Mouse (Mus musculus): ENCODE data around the gene Mmab. TPM values are rescaled to one million over a fixed set of nuclear protein-coding genes. Genes with fewer than 3 reads are reported as not detected.

The Mmab gene
- polyA plus RNA-seq, 1 experiment from 2014 or later, result 8.0 TPM

- no peak overlapping the region for H3K4me3 ChIP-seq (ENCODE audit: low read depth, low read length)
- H3K36me3 ChIP-seq (ENCODE audit: control insufficient read depth, insufficient read depth), result no peaks in the 10 kb centered on the region
- no peaks in the 10 kb centered on the region for H3K27me3 ChIP-seq (replicated peaks; ENCODE audit: control insufficient read depth, insufficient read depth, low read length)
- ATAC-seq, result no peak
- no peak for TF ChIP-seq CTCF (IDR thresholded peaks at IDR 0.05; ENCODE audit: low read depth)
- H3K4me2 ChIP-seq (replicated peaks; ENCODE audit: low read depth), result no peak overlapping the region
- H3K4me1 ChIP-seq (replicated peaks; ENCODE audit: control insufficient read depth, insufficient read depth, low read length), result no peaks in the 10 kb centered on the region
- no peak overlapping the region for H3K27ac ChIP-seq (ENCODE audit: low read depth, low read length)
- 56% methylated on average over 35 of the region's 35 CpGs for WGBS
- H3K9ac ChIP-seq (ENCODE audit: low read depth, low read length), result no peak overlapping the region
- H3K9me3 ChIP-seq (ENCODE audit: control insufficient read depth), result no peaks in the 10 kb centered on the region
These were observed 31.1 kb upstream of the Mmab start for GRCm38 (mm10) chr5:114474741-114475491.

DNA sequence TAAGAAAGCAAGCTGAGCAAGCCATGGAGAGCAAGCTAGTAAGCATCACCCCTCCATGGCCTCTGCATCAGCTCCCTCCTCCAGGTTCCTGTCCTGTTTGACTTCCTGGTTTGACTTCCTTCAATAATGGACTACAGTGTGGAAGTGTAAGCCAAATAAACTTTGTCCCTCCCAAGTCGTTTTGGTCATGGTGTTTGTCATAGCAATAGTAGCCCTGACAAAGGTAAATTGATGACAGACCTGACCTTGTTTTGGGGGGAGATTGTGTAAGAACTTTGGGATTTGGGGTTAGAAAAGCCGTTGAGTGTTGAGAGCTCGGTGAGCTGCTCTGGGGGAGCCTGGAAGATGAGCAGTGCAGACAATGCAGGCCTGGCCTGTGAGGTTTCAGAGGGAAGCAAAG is 26.5 kb upstream of the Mmab start:
- Histone ChIP-seq H3K9me3 (ENCODE audit: control insufficient read depth) (no peaks in the 10 kb centered on the region), H3K4me3 (ENCODE audit: low read depth, low read length) (no peak overlapping the region), H3K27me3 (replicated peaks; ENCODE audit: control insufficient read depth, insufficient read depth, low read length) (no peaks in the 10 kb centered on the region), H3K27ac (ENCODE audit: low read depth, low read length) (no peak overlapping the region), H3K4me1 (replicated peaks; ENCODE audit: control insufficient read depth, insufficient read depth, low read length) (no peaks in the 10 kb centered on the region; the same call in 1 of the 2 replicates), H3K4me2 (replicated peaks; ENCODE audit: low read depth) (no peak overlapping the region), H3K36me3 (ENCODE audit: control insufficient read depth, insufficient read depth) (no peaks in the 10 kb centered on the region), H3K9ac (ENCODE audit: low read depth, low read length) (no peak overlapping the region)
- WGBS, result 70% methylated on average over 3 of the region's 3 CpGs
- TF ChIP-seq CTCF (IDR thresholded peaks at IDR 0.05; ENCODE audit: low read depth), result no peak
- ATAC-seq, result no peak

DNA sequence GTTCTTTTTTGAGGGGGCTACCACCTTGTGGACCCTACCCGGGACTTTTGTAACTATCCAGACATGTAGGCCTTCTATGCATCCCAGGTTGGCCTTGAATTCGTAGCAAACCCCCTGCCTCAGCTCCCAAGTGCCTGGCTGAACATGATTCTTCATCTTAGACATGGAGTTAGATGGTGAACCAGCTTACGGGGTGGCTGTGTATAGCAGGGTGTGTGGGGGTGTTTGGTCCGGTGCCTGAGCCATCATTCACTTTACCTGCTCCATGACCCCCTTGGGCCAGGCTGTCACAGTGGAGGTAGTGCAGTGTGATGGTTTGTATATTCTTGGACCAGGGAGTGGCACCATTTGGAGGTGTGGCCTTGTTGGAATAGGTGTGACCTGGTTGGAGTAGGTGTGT is 24.1 kb upstream of the Mmab start:
- TF ChIP-seq CTCF (IDR thresholded peaks at IDR 0.05; ENCODE audit: low read depth), result no peak
- Histone ChIP-seq H3K4me1 (replicated peaks; ENCODE audit: control insufficient read depth, insufficient read depth, low read length) (no peaks in the 10 kb centered on the region; the same call in 1 of the 2 replicates), H3K27ac (ENCODE audit: low read depth, low read length) (no peak overlapping the region), H3K4me2 (replicated peaks; ENCODE audit: low read depth) (peak overlapping the region; percentile 63), H3K4me3 (ENCODE audit: low read depth, low read length) (no peak overlapping the region), H3K36me3 (ENCODE audit: control insufficient read depth, insufficient read depth) (no peaks in the 10 kb centered on the region), H3K9ac (ENCODE audit: low read depth, low read length) (no peak overlapping the region), H3K9me3 (ENCODE audit: control insufficient read depth) (no peaks in the 10 kb centered on the region), H3K27me3 (replicated peaks; ENCODE audit: control insufficient read depth, insufficient read depth, low read length) (no peaks in the 10 kb centered on the region)
- no peak for ATAC-seq
- WGBS, result 55% methylated on average over 4 of the region's 4 CpGs

GRCm38 (mm10) chr5:114467430-114467829 is 23.6 kb upstream of the Mmab start:
- peak overlapping the region; percentile 22; the same call in 1 of the 2 replicates for H3K9ac ChIP-seq (ENCODE audit: low read depth, low read length)
- peak overlapping the region; percentile 24 for H3K4me3 ChIP-seq (ENCODE audit: low read depth, low read length)

DNA sequence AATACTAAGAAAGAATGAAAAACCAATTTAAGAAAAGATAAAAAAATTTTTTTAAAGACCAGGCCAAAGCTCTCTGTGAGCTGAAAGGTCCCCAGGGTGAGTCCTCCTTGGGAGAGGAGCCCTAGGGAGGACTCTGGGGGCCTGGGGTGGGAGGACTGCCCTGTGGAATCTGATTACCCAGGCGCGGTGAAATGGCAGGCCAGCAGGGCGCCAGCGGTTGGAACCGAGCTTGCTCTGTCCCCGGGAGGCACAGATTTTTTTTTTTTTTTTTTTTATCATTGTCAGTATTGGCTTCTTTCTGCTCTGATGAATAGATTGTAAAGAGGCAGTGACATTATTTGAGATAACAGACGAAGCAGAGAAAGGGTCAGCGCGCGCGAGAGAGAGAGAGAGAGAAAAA is 23.2 kb upstream of the Mmab start:
- no peaks in the 10 kb centered on the region; the same call in 1 of the 2 replicates for H3K4me1 ChIP-seq (replicated peaks; ENCODE audit: control insufficient read depth, insufficient read depth, low read length)
- peak overlapping the region; percentile 63 for H3K4me2 ChIP-seq (replicated peaks; ENCODE audit: low read depth)
- H3K9me3 ChIP-seq (ENCODE audit: control insufficient read depth), result no peaks in the 10 kb centered on the region
- 0 out of 2 replicates have a peak overlapping the region, but pooled peaks have one; percentile 22 for H3K9ac ChIP-seq (ENCODE audit: low read depth, low read length)
- WGBS, result 5% methylated on average over 11 of the region's 11 CpGs
- H3K27ac ChIP-seq (ENCODE audit: low read depth, low read length), result no peak overlapping the region
- no peaks in the 10 kb centered on the region for H3K36me3 ChIP-seq (ENCODE audit: control insufficient read depth, insufficient read depth)
- no peak for TF ChIP-seq CTCF (IDR thresholded peaks at IDR 0.05; ENCODE audit: low read depth)
- H3K27me3 ChIP-seq (replicated peaks; ENCODE audit: control insufficient read depth, insufficient read depth, low read length), result no peaks in the 10 kb centered on the region
- H3K4me3 ChIP-seq (ENCODE audit: low read depth, low read length), result peak overlapping the region; percentile 24
- ATAC-seq, result no peak

More at GRCm38 (mm10) chr5:114467430-114467829, 23.6 kb upstream of the Mmab start:
- Histone ChIP-seq H3K36me3 (ENCODE audit: control insufficient read depth, insufficient read depth) (no peaks in the 10 kb centered on the region), H3K4me2 (replicated peaks; ENCODE audit: low read depth) (peak overlapping the region; percentile 63), H3K4me1 (replicated peaks; ENCODE audit: control insufficient read depth, insufficient read depth, low read length) (no peaks in the 10 kb centered on the region; the same call in 1 of the 2 replicates), H3K27ac (ENCODE audit: low read depth, low read length) (no peak overlapping the region), H3K27me3 (replicated peaks; ENCODE audit: control insufficient read depth, insufficient read depth, low read length) (no peaks in the 10 kb centered on the region), H3K9me3 (ENCODE audit: control insufficient read depth) (no peaks in the 10 kb centered on the region)
- no peak for TF ChIP-seq CTCF (IDR thresholded peaks at IDR 0.05; ENCODE audit: low read depth)
- under 1% methylated on average over 11 of the region's 13 CpGs for WGBS
- ATAC-seq, result no peak

GRCm38 (mm10) chr5:114465641-114466040 is 21.8 kb upstream of the Mmab start:
- H3K9ac ChIP-seq (ENCODE audit: low read depth, low read length), result no peak overlapping the region
- no peaks in the 10 kb centered on the region for H3K9me3 ChIP-seq (ENCODE audit: control insufficient read depth)
- H3K27ac ChIP-seq (ENCODE audit: low read depth, low read length), result no peak overlapping the region
- no peaks in the 10 kb centered on the region for H3K27me3 ChIP-seq (replicated peaks; ENCODE audit: control insufficient read depth, insufficient read depth, low read length)
- no peak overlapping the region for H3K4me2 ChIP-seq (replicated peaks; ENCODE audit: low read depth)
- ATAC-seq, result no peak
- no peak overlapping the region for H3K4me3 ChIP-seq (ENCODE audit: low read depth, low read length)
- 63% methylated on average over 7 of the region's 7 CpGs for WGBS
- H3K36me3 ChIP-seq (ENCODE audit: control insufficient read depth, insufficient read depth), result no peaks in the 10 kb centered on the region
- H3K4me1 ChIP-seq (replicated peaks; ENCODE audit: control insufficient read depth, insufficient read depth, low read length), result no peaks in the 10 kb centered on the region; the same call in 1 of the 2 replicates
- TF ChIP-seq CTCF (IDR thresholded peaks at IDR 0.05; ENCODE audit: low read depth), result no peak
